Mouse (Mus musculus): ENCODE results near the gene Siah3.
"Not testable (repeated sequence)": the region's sequence is repeated elsewhere in the genome, so short reads cannot be mapped to it uniquely, and the experiment has no call there.

Siah3 gene

DNA sequence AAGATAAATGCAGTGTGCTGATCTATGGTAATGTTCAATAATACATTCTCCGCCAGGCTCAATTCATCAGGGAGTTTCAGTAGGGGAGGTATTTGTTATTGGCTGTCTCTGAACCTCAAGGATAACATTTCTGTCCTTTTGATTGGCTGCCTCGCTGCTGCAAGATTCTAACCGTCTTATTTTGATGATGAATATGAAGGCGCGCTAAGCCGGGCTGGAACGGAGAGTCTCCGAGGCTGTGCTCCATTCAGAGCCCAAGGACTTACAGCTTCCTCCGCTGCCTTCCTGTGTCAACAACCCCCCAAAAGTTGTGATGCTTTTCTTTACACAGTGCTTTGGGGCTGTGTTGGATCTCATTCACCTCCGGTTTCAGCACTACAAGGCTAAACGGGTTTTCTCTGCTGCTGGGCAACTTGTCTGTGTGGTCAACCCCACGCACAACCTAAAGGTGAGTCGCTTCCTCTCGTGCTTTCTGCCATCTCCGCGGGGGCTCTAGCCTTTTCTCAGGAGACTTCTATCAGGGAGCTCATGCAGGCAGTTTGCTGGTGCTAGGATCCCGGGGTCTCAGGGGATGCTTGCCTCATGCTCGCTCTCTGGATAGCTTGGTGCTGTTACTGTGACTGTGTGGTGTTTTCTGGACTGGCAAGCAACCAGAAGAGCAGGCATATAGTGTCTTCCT lies at the start of gene Siah3:
Gene Siah3, plus strand, starts transcription at position 240 of the 679 bp plus-strand sequence.
- DNase-seq (ENCODE audit: extremely low spot score, low read depth, low spot score) = no peak

DNA sequence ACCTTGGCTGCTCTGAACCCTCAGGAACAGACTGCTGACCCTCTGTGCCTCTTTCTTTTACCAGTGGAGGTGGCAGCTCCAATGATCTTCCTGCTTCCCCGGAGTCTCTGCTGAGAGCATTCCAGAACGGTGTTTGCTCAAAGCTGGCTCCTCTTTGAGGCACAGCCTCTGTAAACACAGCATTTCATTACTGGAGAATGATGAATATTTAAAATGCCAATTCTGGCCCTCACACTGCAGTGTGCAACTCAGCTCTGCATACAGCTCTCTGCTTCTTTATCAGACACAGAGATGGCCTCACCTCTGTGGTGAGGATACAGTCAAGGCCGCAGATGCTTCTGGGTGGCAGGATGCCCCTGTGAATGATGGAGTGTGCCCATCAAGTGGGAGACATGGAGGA lies 46.0 kb upstream of the Siah3 start:
- DNase-seq (ENCODE audit: extremely low spot score, low read depth, low spot score) = no peak

DNA sequence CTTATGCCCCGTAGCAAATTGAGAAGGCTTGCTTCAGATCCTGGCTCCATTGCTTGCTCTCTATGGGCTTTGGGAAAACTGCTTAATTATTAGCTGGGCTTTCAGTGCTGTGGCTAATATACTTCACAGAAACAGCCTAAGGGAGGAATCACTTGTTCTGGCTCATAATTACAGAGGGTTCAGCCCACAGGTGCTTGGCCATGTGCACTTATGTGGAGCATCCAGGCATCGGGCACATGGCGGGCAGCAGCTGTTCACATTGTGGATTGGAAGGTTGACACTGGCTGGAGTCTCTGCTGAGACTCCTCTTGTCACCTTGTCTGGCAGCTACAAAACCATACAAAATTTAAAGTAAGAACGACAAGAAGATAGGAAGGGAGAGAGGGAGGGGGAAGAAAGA lies 45.4 kb upstream of the Siah3 start:
- DNase-seq (ENCODE audit: extremely low spot score, low read depth, low spot score) = no peak

GRCm38 (mm10) chr14:75418721-75419120 lies 37.1 kb upstream of the Siah3 start:
- DNase-seq (ENCODE audit: extremely low spot score, low read depth, low spot score) = no peak

DNA sequence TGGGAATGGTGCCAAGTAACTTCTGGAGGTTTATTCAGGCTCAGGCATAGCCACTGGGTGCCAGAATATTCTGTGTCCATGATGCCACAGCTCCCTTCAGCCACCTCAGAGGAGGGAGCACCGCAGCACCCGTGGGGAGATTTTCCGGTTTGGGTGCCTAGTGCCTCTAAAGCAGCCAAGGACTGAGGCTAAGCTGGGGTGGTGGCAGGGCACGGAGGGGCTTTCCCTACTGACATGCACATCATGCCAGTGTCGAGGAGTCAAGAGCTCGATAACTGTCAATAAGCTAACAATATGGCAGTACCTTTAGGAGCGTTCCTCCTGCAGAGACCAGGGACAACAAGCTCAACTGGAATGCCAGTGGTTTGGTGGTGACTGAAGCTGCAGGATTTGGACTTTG lies 35.9 kb upstream of the Siah3 start:
- DNase-seq (ENCODE audit: extremely low spot score, low read depth, low spot score) = no peak

DNA sequence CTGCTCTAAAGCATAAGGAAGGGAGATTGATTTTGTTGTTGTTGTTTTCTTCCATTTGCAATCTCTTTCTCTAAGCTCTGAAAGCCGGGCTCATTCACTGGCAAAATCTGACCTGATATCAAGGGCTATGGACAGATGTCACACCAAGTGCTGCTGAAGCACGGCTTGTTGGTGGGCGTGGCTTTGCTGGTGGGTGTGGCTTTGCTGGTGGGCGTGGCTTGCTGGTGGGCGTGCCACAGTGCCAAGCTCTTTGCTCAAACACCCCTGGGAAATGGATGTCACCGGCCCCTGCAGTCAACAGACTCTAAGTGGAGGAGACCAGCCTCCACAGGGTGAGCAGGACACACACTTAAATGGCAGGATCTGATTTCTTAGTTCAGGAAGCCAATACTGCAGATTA lies 35.0 kb upstream of the Siah3 start:
- no peak for DNase-seq (ENCODE audit: extremely low spot score, low read depth, low spot score)

DNA sequence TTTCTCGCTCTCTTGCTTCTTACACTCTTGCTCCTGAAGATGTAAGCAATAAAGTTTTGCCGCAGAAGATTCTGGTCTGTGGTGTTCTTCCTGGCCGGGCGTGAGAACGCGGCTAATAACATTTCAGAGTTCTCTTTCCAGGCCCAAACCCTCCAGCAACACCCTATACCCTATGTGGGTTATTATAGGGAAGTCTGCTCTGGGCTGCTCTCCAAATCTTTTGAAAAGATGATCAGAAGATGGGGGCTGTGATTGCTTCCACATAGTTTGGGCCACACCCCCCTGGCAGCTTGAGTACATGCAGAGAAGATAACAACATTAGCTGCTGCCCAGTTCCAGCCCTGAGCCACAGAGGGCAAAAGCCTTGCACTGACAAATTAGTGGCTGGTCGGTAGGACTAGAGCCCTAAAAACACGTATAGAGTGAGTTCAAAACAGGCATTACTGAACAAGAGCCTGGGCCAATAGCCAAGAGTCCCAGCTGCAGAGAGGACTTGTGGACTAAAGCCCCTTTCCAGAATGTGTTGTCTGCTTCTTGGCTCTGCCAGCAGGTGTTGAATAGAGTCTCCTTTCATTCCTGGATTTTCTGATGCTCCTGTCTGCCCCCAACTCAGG lies 24.5 kb upstream of the Siah3 start:
- DNase-seq (ENCODE audit: extremely low spot score, low read depth, low spot score) = no peak

- DNase-seq (ENCODE audit: extremely low spot score, low read depth, low spot score) = no peak
Measured at GRCm38 (mm10) chr14:75432850-75433249, 22.9 kb upstream of the Siah3 start.

DNA sequence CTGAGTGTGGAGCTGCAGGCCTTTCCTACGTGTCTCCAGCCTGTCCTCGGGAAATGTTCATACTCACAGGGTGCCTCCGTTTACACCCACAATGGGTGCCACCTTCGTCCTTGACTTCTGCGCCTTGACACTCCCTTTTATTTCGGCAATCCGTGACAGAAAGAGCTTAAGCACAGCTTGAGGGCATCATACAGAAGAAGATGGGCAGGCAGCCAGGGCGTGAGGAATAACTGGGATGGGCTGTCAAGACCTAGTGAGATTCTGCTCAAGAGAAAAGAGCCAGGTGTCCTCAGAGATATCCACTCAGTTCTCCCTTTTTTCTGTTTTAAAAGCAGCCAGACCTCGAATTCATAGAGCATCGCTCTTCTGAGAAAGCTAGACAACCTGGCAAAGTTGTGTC lies 21.2 kb upstream of the Siah3 start:
- no peak for DNase-seq (ENCODE audit: extremely low spot score, low read depth, low spot score)

GRCm38 (mm10) chr14:75444486-75445105 lies 11.2 kb upstream of the Siah3 start:
- DNase-seq (ENCODE audit: extremely low spot score, low read depth, low spot score) = no peak

DNA sequence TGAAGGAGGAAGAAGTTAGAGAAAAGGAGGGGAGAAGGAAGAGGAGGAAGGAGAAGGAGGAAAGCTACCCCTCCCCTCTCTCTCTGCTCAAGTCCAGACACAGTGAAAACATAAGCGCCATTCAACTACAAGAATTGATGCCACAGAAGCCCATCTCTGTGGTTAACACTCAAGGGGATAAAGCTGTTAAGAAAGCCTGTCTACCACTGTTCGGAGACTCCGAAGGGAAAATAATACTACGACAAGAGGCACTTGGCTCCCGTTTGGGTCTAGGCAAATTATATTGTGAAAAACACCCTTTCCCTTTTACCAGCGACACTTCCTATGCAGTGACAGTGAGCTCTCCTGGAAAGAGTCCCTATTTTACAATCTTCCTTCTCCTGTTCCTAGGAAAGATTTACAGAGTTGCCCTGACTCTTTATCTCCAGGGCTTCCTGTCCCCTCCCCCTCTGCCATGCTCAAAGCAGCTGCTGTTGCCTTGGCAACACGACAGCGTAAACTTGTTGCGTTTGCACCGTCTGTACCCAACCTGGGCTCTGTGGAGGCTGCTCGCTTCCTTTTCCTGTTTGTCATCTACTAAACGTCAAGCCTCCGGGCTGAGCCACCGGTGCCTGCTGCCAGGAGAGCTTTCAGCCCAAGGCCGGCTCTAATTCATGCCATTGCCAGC lies 10.4 kb upstream of the Siah3 start:
- DNase-seq (ENCODE audit: extremely low spot score, low read depth, low spot score) = peak; percentile 47

- DNase-seq (ENCODE audit: extremely low spot score, low read depth, low spot score) = no peak
Measured at GRCm38 (mm10) chr14:75445948-75446281, 9.9 kb upstream of the Siah3 start.

GRCm38 (mm10) chr14:75446314-75446713 lies 9.5 kb upstream of the Siah3 start:
- DNase-seq (ENCODE audit: extremely low spot score, low read depth, low spot score) = not testable (repeated sequence)

GRCm38 (mm10) chr14:75453906-75454305 lies 1.9 kb upstream of the Siah3 start:
- no peak for DNase-seq (ENCODE audit: extremely low spot score, low read depth, low spot score)

GRCm38 (mm10) chr14:75454716-75455115 lies 1.1 kb upstream of the Siah3 start:
- DNase-seq (ENCODE audit: extremely low spot score, low read depth, low spot score) = no peak

DNA sequence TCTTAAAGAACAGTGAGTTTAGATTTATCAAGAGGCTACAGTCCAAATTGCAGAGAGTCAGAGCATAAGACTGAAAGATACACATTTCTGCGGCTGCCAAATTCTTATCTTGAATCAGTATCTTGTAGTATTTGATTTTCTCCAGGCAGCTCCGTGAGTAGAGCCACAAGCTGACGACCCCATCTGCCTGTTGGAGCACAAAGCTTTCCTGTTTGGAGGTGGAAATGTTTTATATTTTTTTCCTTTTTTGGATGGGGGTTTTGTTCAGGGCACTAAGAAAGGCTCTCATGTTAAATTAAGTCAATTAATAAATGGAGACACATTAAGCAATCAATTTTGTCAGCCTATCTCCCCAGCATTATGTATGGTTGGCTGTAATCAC lies 430 bp upstream of the Siah3 start:
- no peak for DNase-seq (ENCODE audit: extremely low spot score, low read depth, low spot score)

DNA sequence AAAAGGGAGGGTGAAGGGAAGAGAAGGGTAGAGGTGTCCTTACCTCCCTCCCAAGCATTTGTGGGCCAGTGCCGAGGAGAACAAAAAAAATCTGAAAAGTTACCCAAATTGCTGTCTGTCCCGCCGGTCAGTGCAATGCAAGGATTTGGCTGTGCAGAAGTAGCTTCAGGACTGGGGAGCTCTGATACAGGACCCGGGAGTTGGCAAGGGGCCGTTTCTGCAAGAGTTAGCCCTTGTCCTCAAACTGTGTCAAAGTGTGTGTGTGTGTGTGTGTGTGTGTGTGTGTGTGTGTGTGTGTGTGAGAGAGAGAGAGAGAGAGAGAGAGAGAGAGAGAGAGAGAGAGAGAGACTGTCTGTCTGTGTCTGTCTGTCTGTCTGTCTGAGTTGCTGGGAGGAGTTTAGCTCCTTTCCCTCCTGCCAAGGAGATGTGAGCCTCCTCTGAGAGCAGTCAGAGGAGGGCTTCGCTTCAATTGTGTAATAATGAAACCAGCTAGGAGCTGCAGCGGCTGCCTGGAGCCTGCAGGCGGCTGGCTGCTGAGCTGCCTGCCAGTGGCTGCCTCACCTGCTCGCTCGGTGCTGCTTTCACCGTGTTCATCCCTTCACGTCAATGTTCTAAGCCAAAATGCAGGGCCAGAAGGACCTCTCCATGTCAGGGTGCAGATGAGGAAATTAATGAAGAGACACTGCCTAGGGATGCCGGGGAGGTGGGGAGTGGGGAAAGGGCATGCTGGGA lies 873 bp downstream of the Siah3 start:
- no peak for DNase-seq (ENCODE audit: extremely low spot score, low read depth, low spot score)

- no peak for DNase-seq (ENCODE audit: extremely low spot score, low read depth, low spot score)
Measured at GRCm38 (mm10) chr14:75457221-75457600, 1.4 kb downstream of the Siah3 start.

DNA sequence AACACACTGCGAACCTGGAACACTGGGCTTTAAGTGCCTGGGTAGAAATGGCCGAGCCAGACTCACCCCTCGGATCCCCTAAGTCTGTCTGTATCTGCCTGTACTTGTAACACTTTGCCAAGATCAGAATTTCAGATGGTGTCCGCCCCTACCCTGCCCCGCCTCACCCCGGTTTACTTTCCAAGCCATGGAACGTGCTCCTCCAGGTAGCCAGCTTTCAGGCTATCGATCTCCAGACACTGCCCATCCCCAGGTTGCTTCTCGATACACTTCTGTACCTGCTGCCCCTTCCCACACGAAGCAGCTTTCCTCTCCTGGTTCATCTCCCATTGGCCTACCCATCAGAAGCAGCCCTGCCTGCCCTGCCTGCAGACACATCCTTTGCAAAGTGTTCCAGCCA lies 3.6 kb downstream of the Siah3 start:
- no peak for DNase-seq (ENCODE audit: extremely low spot score, low read depth, low spot score)

GRCm38 (mm10) chr14:75459991-75460390 lies 4.2 kb downstream of the Siah3 start:
- no peak for DNase-seq (ENCODE audit: extremely low spot score, low read depth, low spot score)

DNA sequence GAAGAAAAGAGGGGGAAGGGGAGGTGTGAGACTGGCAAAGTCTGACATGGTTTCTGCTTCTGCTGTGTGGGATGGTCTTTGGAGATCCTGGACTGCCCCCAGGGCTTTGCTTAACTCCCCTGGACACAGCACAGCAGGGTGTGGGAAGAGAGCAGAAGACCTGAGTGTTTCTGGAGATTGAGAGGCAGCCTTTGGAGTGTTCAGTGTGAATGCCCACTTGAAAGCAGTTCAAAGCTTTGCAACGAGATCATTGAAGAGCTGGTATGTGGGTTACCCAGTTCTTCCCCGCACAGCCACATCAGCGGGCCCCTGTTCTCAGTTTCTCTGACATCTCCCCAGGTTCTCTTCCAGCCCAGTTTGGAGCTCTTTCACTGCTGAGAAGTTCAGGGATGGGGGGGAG lies 4.7 kb downstream of the Siah3 start:
- DNase-seq (ENCODE audit: extremely low spot score, low read depth, low spot score) = no peak

DNA sequence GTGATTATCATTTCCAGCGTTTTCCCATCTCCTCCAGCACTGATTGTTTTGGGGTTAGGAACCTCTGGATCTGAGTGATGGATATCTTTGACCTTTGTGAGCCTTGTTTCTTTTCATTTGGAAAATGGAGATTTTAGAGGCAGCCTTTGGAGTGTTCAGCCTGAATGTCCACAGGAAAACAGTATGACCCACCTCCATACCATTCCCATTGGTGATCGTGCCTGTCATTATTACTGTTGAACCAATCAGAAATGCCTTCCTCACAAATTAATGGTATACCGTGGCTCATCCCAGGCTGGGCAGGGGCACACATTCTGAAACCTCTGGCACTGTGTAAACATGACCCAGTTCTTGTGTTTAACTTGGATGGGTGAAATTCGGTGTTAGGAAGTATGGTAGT lies 6.0 kb downstream of the Siah3 start:
- DNase-seq (ENCODE audit: extremely low spot score, low read depth, low spot score) = no peak

All from hindlimb bud, embryonic 11.5 days (tissue).